Mouse (Mus musculus) embryo, embryonic 9.5 days (tissue): ENCODE results near the gene Begain.
A peak's percentile ranks its signal among the peaks of the same experiment; 100 is the strongest.

Source experiments
- DNase-seq: peaks from one replicate; pipeline ENCODE4 v3.0.0-alpha.2; 2017; ENCODE audit errors: extremely low spot score

The Begain gene

DNA sequence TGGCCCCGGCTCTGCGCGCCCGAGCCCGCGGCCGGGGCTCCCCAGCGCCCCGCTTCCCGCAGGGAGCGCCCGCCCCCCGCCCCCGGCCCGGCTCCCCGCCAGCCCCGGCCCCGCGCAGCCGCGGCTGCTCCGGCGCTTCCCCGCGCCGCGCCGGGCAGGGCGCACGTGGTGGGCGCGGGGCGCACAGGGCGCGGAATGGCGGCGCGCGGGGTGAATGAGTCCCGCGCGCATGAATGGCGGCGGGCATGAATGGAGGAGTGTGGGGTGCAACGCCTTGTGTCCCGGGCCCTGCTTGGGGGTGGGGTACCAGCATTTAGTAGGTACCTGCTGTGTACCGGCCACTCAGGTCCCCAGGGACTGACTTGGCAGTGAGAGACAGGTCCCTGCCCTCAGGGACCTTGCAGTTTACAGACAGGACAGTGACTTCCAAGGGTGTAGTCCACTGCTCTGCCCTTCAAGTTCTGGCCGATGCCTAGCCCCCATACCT lies at the start of gene Begain:
Gene Begain, minus strand, starts transcription at position 51 of the 487 bp plus-strand sequence.
- DNase-seq: no peak

GRCm38 (mm10) chr12:109115707-109116106 lies 47.7 kb upstream of the Begain start:
- DNase-seq: no peak

DNA sequence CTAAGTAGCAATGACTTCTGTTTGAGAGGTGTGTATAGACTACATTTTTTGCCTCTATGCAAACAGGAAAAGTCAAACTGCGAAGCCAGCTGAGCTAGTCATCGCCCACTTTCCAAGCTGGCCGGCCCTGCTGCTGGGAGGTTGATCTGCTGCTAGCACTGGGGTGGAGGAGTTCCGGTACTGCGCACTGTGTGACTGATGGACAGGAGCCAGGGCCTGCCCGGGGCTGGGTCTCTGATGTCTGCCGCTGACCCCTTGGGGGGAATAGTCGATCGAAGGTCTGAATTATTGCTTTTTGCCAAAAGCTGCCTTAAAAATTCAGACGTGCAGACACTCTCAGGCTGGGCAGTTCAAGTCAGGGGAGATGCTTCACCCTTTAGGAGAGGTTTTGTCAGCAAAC lies 47.1 kb upstream of the Begain start:
- DNase-seq: no peak

GRCm38 (mm10) chr12:109112996-109113592 lies 45.1 kb upstream of the Begain start:
- no peak for DNase-seq

DNA sequence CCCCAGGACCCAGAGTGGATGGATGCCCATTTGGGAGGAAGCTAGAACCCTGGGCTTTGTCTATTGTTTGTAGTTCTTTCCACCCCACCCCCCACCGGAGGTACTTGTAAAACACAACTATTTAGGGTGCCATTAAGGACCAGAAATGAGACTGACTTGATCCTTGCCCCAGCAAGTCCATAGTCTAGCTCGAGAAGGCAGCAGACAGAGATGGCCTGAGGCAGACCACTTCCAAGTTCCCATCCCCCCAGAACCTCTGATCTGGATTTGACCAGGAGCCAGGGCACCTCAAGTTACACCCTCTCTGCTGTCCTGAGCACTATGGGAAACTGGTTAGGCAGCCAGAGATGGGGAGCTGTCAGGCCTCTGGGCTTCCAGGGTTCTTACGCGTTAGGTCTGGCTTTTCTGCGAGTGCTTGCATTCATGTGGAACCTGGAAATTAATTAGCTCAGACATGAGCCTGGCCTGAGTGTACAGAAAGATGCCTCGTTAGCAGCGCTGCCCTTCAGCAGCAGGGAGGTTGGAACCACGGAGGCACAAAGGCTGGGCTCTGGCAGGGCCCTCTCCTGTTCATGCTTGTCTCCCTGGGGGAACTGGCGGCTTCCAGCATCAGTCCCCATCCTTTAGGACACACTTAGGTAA lies 44.5 kb upstream of the Begain start:
- peak; percentile 7 for DNase-seq

DNA sequence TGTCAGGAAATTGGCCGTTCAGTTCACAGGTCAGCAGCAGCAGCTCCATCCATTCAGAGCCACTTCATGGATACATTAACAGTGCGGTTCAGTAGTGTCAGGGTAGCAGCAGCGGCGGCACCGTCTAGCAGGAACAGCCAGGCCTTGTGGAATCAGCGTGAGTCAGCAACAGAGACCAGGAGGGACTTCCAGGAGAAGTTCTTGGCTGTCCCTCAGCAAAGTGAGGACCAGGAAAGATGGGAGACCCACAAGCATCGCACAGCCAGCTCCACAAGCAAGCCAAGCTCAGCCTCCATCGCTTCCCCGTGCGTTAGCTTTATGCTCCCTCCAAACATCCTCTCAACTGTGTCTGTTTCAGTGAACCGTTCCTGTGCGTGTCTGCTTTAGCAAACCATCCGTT lies 40.9 kb upstream of the Begain start:
- no peak for DNase-seq

GRCm38 (mm10) chr12:109100381-109100780 lies 32.4 kb upstream of the Begain start:
- DNase-seq: no peak

DNA sequence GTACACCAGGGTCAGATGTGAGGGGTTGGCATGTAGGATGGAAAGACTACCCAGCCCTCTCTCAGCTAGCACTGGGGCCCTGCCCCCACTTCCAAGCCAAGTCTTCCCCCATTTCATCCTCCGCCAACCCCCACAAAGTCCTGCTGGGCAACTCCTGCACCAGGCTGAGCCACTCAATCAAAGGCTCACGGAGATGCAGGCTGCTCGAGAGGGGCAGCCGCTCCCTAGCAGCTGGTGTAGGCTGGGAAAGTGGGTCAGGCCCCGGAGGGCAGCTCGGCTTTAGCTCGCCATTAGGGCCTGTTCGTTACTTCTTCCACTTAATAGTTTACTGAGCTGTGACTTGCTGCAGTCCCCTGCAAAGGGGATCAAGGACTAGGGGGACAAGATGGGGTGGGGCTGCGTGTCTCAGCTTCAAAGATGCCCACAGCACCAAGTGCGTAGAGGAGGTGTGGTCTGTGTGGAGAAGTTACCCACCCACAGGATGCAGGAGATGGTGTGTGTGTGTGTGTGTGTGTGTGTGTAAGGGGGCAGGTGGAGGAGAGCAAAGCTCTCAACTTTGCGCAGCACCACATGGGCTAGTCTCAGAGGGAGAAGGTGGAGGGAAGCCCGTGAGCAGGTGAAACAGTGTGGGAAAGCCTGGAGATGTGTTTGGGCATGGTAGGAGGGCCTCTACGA lies 22.6 kb upstream of the Begain start:
- DNase-seq: no peak

DNA sequence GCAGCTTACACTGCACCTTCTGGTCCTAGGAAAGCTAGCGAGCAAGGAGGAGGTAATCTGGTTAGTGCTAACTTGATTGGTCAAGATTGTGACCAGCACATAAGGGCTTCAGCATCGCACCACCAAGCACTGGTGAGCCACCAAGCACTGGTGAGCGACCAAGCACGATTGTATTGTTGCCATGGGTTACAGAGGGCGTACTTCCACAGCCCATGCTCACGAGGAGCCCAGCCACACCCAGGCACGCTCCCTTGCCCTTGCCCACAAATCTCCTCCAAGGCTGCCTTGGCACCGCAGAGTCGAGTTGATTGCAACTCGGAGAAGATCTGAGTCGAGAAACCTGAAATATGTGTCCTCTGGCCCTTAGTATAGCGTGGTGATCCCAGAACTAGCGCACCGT lies 22.0 kb upstream of the Begain start:
- no peak for DNase-seq

GRCm38 (mm10) chr12:109086111-109086510 lies 18.1 kb upstream of the Begain start:
- no peak for DNase-seq

DNA sequence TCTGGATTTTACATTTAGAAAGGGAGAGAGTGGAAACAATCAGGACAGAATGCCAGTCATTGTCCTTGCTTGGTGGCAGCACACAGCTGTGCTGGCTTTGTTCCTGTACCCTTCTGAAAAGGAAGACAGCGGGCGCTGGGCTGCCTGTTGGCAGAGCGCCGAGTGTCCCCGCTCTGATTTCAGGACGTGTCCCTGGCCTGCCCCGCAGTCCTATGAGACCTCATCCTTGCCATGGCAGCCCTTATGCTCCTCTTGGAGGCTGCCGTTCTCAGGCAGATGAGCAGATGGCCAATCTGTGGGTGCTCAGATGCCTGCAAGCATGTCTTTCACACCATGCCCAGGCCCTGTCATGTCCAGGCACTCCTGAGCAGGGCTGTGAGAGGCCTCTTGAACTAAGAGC lies 17.7 kb upstream of the Begain start:
- no peak for DNase-seq

DNA sequence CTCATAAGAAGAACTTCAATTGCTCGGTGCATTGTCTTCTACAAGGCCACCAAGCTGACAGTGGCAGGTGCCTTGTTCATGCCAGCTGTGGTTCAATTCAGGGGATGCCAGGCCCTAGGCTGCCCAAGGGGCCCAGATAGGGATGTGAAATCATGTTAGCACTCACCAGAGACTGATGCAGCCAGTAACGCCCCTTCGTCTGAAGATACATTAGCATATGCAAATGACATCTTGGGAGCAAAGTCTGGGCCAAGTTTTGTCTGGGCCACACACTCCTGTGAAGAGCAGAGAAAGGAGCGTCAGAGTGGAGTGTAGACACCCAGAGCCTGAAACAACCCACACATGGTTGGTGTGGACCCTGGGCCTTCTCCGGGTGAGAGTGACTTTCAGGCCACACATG lies 17.0 kb upstream of the Begain start:
- DNase-seq: no peak

DNA sequence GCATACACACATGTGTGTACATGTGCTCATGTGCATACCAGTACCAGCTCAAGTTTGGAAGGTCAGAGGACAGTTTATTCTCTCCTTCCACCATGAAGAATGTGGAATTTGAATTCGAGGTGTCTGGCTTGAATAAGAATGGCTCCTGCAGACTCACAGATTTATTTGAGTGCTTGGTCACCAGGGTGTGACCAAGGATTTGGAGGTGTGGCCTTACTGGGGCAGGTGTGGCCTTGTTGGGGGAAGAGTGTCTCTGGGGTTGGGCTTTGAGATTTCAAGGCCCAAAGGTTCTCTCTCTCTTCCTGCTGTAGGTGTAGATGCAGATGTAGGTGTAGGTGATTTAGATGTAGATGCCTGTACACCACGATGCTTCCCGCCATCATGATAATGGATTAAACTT lies 15.5 kb upstream of the Begain start:
- DNase-seq: no peak

- DNase-seq: no peak
These were observed 9.0 kb upstream of the Begain start for GRCm38 (mm10) chr12:109077036-109077435.

GRCm38 (mm10) chr12:109074777-109075285 lies 6.8 kb upstream of the Begain start:
- no peak for DNase-seq

- no peak for DNase-seq
These were observed 6.1 kb upstream of the Begain start for GRCm38 (mm10) chr12:109074106-109074505.

DNA sequence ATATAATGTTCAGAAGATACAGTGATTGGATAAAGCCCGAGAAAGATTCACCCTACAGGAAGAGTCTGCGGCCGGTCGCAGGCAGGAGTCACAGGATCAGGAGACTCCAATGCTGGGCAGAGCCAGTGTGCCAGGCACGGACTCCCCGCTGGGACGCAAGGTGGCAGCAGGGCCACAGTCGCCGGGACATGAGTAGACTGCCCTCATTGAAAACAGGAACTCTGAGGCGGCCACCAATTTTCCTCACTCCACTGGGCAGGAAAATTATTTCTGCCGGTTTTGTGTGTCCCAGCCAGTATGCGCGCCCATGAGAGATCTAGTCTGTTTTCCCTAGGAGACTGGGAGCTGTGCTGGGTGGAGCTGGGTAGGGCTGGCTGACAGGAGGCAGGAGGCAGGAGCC lies 3.2 kb upstream of the Begain start:
- DNase-seq: no peak

GRCm38 (mm10) chr12:109069751-109070150 lies 1.7 kb upstream of the Begain start:
- DNase-seq: no peak

DNA sequence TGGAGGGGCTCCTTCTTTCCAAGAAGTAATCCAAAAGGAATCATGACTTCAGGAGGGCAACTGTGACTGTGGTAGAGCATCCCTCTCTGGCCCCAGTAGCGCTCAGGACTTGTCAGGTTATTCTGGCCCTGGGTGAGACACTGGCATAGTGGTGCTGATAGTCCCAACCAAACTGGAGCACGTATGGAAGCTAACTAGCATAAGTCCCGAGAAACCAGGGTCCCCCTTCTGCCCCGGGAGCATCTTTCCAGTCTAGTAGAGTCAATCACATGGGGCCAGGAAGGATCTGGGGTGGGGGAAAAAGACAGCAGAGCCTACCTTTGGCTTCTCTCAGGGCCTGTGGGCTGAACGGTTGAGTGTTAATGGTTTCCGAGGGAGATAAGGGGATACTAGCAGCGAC lies 721 bp upstream of the Begain start:
- DNase-seq: no peak

DNA sequence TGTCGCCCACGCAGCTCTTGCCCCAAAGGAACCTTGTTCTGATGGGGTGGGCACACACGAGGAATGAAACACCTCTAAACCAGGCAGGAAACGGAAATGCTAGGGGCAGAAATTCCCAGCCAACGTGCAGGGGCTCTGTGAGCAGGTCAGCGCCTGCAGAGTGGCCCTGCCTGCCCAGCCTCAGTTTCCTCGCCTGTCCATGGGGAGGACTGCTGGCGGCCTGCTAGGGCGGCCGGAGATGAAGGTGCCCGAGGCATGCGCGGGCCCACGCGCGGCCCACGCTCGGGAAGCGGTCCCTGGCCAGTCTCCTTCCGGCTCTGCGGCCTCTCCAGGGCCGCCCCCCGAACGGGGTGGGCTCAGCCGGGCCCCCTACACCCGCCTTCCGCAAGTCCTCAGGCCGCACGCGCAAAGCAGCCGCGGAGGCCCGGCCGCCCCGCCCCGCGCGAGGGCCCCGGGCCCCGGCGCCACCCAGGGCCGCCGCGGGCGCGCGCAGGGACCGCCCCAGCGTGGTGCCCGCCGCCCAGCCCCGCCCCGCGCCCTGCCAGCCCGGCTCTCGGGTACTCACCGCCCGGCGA lies 369 bp downstream of the Begain start:
- peak; percentile 60 for DNase-seq

DNA sequence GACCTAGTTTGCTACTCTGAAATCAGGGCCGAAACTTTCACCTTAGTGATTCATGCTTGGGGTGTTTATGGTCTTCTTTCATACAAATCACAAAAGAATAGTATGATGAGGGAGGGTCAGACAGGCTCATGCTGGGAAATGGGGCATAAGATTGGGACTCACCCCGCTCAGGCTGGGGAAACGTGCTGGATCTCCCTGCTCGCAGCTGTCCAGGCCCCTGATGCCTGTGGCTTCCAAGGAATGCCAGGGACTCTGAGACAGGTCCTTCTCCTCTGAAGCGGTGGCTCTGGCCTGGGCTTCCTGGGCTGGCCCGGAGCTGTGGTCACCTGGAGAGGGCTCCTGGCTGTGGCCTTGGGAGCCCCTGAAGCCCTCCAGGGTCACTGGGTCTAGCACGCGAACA lies 9.4 kb downstream of the Begain start:
- no peak for DNase-seq

DNA sequence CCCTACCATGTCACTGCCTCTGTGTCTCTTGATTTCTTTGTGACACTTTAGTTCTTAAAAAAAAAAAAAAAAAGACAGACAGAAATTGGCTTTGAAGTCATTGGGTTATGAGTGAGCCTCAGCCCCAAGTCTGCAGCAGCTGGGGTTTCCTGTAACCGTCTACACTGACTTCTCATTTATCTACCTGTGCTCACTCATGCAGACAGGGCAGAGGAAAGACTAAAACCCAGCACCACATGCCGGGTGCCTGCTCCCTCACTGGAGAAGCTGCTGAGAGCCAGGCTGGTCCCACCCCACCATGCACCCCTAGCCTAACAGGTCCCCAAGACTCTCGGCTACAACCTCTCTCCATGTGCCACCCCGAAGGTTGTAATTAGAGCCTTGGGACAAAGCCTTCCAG lies 10.3 kb downstream of the Begain start:
- no peak for DNase-seq
